Mouse (Mus musculus) layer of hippocampus, adult 11-12 months (tissue): Measurements from ENCODE around the gene Chmp3.

Experiments
- DNase-seq: peaks from one replicate; pipeline ENCODE4 v3.0.0; 2022; ENCODE audit warnings: low spot score

Chmp3 gene

GRCm38 (mm10) chr6:71543686-71544499 lies at the start of gene Chmp3:
Chmp3 (plus strand) TSS chr6:71543797.
- DNase-seq: peak; percentile 96

DNA sequence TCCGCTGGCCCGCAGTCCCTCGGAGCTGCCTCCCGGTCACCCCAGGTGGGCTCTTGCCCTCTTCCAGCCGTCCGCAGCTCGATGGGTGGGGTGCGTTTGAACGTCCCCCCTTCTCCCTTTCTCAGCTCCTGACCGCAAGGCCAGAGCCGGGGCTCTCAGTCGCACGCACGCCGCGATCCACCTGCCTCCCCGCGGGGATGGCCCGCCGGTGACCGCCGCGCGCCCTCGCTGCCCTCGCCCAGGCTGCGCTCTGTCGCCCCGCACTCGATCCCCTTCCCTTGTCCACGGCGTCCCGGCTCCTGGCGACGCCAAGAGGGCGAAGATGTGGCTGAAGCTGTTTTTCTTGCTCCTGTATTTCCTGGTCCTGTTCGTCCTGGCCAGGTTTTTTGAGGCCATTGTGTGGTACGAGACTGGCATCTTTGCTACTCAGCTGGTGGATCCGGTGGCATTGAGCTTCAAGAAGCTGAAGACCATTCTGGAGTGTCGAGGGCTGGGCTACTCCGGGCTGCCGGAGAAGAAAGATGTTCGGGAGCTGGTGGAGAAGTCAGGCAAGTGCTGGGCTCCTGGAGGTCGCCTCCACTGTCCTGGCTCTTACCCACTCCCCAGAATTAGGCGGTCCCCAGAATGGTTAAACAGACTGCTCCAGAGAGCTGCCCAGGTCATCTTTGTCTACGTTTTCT lies 49.1 kb upstream of the Chmp3 start:
- DNase-seq: peak; percentile 44

DNA sequence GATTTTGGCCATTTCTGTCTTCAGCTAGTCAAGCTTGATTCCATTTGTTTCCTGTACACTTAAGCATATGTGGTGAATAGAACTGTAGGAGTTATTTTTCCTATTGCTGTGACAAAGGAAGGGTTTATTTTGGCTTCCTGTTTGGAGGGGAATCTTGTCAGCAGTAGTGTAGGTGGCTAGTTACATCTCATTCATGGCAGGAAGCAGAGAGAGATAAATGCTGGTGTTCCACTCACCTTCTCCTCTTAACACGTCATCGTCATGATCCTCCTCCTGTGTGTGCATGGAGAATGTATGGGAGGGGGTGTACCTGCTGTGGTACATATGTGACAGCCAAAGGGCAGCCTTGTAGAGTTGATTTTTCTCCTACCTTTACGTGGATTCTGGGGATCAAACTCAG lies 43.0 kb upstream of the Chmp3 start:
- no peak for DNase-seq

- DNase-seq: no peak
Observed at GRCm38 (mm10) chr6:71503001-71503400, 40.6 kb upstream of the Chmp3 start.

DNA sequence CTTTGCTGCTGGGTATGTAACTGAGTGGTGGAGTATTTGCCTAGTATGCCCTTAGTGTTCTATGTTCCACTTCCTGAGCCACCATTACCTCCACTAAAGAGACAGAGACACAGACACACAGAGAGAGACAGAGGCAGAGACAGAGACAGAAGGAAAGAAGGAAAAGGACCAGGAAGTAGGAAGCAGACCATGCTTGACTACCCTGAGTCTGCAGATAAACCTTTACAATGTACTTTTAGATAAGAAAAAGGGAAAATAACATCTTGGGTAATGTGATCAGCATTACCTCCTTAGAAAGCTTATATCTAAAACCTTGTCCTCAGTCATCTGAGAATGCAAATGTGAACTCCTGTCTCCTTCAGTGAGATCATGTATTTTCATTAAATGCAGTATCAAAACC lies 39.9 kb upstream of the Chmp3 start:
- no peak for DNase-seq

DNA sequence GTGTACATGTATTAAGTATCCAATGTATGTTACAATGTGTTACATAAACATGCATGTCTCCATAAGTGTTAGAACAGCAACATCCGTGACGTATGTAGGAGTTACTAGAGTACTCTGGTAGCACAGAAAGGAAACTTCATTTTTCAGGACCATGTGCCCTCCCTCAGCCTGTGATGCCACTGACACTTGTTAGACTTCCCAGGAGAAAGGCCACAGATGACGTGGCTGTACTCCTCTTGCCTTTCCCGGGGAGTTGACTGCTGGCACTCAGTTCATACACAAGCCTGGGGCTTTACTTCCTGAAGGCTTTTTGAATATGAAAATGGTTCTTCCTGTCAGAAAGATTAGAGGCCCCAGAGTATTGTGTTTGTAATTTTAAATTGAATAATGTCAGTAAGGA lies 39.5 kb upstream of the Chmp3 start:
- DNase-seq: no peak

DNA sequence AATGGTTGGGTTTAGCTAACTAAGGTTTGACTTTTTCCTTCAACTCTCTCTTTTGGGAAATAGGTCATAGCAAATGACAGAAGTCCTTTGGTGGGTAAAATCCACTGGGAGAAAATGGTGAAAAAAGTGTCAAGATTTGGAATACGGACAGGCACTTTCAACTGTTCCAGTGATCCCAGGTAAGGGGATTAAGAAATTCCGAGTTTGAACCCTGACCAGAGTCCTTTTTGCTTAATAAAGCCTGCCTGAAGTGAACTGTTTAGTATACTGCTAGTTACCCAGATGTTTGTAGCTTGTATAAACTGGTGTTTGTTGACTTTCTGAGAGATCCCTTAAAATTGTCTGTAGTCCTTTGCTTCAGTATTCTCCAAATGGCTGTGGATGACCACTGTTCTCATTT lies 37.9 kb upstream of the Chmp3 start:
- DNase-seq: no peak

- no peak for DNase-seq
Observed at GRCm38 (mm10) chr6:71519476-71519875, 24.1 kb upstream of the Chmp3 start.

DNA sequence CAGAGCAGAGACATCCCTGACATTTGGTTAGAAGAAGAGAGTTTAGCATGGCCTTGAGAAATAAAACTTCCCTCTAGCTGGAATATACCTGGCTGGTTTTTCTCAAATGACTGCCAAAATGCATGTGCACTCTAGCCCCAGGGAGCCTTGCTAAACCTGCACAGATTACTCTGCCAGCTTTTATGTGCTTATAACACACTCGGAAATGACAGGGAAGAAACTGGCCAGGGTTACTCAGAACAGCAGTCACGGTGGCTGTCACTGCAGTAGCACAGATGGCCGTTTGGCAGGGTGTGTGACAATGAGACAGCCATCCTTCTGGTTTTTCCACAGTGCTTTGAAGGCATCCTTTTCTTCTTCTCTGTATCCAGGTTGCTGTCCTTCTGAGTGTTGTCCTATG lies 18.0 kb upstream of the Chmp3 start:
- peak; percentile 62 for DNase-seq

DNA sequence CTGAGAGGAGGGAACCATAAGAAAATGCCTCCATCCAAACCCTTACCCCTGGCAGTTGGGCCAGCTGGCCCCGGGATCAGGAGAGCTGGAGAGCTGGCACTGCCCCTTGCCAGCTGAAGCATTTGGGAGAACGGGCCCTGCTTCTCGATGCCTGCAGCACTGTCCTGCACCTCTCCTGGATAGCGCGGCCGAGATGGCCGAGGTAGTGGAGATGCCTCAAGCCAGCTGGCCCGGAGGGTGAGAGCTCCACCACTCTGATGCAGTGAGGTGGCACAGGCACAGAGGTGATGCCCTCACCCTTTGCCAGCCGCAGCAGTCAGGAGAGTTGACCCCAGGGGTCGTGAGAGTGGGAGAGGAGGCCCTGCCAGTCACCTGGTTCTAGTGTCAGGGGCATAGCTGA lies 16.5 kb upstream of the Chmp3 start:
- DNase-seq: no peak

GRCm38 (mm10) chr6:71527826-71528225 lies 15.8 kb upstream of the Chmp3 start:
- DNase-seq: no peak

DNA sequence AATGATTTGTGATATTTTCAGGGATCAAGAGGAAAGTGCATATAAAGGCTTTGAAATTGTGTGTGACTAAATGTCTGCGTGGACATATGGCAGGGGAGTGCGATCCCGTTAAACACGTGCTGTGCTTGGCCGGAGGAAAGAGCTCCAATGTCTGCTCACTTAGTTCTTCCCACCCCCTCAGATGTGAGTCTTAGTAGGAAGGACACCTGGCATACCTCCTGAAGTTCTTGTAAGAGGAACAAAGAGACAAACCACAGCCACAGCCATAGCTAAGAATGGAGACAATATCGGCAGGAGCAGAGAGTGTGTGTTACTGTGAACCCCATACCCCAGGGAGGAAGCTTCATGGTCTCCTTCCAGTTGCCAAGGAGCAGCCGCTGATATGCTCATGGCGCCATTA lies 13.4 kb upstream of the Chmp3 start:
- DNase-seq: no peak

DNA sequence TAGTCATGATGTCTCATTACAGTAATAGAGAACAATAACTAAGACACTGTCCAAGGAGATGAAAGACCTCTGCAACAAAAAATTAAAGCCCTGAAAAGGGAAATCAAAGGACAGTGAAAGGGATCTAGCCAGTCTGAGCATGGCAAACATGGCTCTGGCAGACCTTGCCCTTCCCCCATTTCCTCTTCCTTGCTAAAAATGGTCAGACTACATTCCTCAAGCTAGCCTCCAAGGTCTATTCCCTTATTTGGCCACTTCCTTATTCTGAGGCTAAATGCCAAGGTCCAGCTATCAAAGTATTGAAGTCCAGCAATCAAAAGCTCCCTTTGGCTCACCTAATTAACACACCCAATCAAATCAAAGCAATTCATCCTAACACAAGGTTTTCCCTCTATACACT lies 6.3 kb upstream of the Chmp3 start:
- DNase-seq: no peak

- peak; percentile 9 for DNase-seq
Observed at GRCm38 (mm10) chr6:71555507-71555951, 11.9 kb downstream of the Chmp3 start.

- no peak for DNase-seq
Observed at GRCm38 (mm10) chr6:71556826-71557225, 13.2 kb downstream of the Chmp3 start.

DNA sequence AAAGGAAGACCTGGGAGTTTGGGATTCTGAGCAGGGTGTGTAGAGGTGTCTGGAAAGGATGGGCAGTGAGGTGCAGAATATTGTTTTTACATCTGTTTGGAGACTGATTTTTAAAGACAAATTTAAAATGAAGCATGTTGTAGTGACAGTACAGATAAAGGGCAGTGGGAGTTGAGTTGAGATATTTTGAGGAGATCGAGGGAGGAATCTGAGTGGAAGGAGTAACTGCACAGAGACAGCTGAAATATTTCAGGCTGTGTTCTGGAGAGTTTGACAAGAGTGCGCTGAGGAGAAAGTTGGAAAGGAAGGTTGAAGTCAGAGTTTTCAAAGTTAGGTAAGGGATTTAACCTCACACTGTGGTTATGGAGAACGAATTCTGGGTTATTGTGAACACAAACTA lies 25.0 kb downstream of the Chmp3 start:
- DNase-seq: no peak

DNA sequence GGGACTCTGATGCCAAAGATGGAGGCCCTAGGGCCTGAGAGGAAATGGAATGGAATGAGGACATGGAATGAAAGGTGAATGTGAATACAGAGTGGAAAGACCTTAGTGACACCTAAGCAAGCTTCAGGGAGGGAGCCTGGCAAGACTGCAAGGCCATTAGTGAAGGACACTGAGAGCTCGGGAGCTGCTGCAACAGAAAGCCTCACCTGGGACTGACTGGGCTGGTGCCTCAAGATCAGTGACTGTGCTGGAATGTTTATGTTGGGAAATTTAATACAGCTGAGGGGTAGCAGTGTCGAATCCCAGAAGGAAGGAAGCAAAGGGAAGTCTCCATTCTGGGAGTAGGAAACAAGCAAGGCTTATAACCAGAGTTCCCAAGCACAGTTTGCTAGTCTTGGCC lies 25.4 kb downstream of the Chmp3 start:
- no peak for DNase-seq

DNA sequence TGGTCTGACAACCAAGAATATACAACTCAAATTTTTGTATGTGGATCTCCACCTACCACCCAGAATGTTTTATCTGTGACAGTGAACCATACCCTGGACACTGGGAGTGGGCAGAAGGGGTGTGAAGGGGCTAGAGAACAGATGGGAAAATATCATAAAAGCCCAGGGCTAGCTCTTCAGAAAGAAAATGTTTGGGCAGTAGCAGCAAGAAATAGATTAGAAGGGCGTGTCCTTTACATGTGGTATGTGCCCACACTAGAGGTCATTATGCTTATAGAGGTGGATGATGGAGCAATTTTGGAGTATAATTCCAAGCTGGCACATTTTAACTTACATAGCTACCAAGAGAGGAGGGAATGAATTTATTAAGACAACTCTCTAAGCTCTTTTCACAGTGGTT lies 31.8 kb downstream of the Chmp3 start:
- DNase-seq: no peak

DNA sequence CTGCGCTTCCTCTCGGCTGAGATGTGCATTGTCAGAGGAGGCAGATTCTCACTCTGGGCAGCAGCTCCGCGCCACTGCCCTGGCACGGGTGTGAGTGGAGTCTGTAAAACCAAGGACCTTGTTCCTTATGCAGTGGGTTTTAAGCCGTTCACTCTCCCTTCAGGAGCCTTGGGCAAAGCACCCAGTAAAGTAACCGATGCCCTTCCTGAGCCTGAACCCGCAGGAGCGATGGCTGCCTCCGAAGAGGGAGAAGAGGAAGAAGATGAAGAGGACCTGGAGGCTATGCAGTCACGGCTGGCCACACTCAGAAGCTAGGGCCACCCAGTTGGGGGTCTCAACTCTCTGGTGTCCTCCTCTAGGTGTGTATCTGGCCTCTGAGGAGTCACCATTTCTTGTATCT lies 35.9 kb downstream of the Chmp3 start:
- no peak for DNase-seq

- peak; percentile 12 for DNase-seq
Observed at GRCm38 (mm10) chr6:71583198-71583597, 39.6 kb downstream of the Chmp3 start.

- DNase-seq: no peak
Observed at GRCm38 (mm10) chr6:71589401-71589800, 45.8 kb downstream of the Chmp3 start.

DNA sequence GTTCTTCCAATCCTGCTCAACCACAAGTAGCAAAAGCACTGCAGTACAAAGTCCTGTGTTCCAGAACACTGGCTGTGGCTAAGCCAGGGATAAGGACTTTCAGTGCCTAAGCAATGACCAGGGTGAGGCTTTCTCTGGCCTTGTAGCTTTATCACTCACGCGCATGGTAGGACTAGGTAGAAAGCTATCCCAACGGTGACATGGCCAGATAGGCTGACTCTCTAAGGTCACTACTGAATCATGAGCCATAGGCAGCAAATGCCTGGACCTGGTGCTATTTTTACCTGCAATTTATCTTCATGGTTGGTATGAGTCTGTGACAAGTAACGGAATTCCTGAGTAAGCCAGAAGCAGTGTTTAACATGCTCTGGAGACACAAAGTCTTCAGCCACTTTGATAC lies 46.6 kb downstream of the Chmp3 start:
- DNase-seq: no peak

DNA sequence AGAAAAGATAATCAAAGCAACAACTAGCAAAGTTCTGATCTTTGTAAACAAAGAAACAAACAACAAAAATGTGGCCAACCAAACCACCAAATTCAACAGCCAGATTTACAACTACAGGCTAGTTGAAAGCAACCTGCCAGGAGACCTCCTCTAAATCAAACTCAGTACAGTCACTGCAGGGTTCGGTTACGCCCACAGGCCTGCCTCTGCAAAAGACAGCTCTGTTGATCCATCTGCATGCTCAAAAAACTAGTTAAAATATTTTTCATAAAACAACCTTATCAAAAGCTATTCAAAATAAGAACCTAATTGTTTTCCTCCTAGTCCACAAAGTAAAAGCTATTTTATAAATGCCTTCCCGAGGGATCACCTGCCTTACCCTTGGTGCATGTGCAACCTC lies 64.2 kb downstream of the Chmp3 start:
- DNase-seq: peak; percentile 18

- DNase-seq: no peak
Observed at GRCm38 (mm10) chr6:71608994-71609393, 65.4 kb downstream of the Chmp3 start.
